Mouse (Mus musculus) frontal cortex, adult (tissue): ENCODE data around the gene Pold3.

Source experiments
- ATAC-seq: cut with Nextera tagmentation; 2 replicates; pipeline ENCODE4 v1.9.2; 2017; ENCODE audit warnings: mild to moderate bottlenecking, moderate library complexity, mixed read lengths; ENCODE audit not compliant: low TSS enrichment

Gene Pold3

GRCm38 (mm10) chr7:100121376-100121789 is at the start of gene Pold3:
TSS of gene Pold3 (minus strand) at chr7:100121565.
- peak; percentile 98 for ATAC-seq

- ATAC-seq: no peak
These were observed 49.4 kb upstream of the Pold3 start for GRCm38 (mm10) chr7:100170756-100171155.

GRCm38 (mm10) chr7:100168654-100169053 is 47.3 kb upstream of the Pold3 start:
- no peak for ATAC-seq

GRCm38 (mm10) chr7:100163506-100163905 is 42.1 kb upstream of the Pold3 start:
- no peak for ATAC-seq

GRCm38 (mm10) chr7:100160006-100160405 is 38.6 kb upstream of the Pold3 start:
- 0 out of 2 replicates have a peak, but pooled peaks have one; percentile 45 for ATAC-seq

- ATAC-seq: peak; percentile 96
These were observed 37.9 kb upstream of the Pold3 start, which contains the start of gene Lipt2 for GRCm38 (mm10) chr7:100159105-100159841. TSS of gene Lipt2 (plus strand) at chr7:100159277.

GRCm38 (mm10) chr7:100157669-100158068 is 36.3 kb upstream of the Pold3 start:
- ATAC-seq: no peak

GRCm38 (mm10) chr7:100150626-100151025 is 29.3 kb upstream of the Pold3 start:
- no peak for ATAC-seq

GRCm38 (mm10) chr7:100150086-100150485 is 28.7 kb upstream of the Pold3 start:
- ATAC-seq: no peak

- ATAC-seq: no peak
These were observed 27.2 kb upstream of the Pold3 start for GRCm38 (mm10) chr7:100148586-100148985.

- no peak for ATAC-seq
These were observed 19.2 kb upstream of the Pold3 start for GRCm38 (mm10) chr7:100140591-100140990.

- ATAC-seq: no peak
These were observed 16.7 kb upstream of the Pold3 start for GRCm38 (mm10) chr7:100138075-100138474.

GRCm38 (mm10) chr7:100137038-100137437 is 15.7 kb upstream of the Pold3 start:
- ATAC-seq: no peak

GRCm38 (mm10) chr7:100132379-100132778 is 11.0 kb upstream of the Pold3 start:
- no peak for ATAC-seq

GRCm38 (mm10) chr7:100130592-100130991 is 9.2 kb upstream of the Pold3 start:
- ATAC-seq: no peak

GRCm38 (mm10) chr7:100128262-100129041 is 7.1 kb upstream of the Pold3 start:
- ATAC-seq: no peak

- no peak for ATAC-seq
These were observed 5.1 kb upstream of the Pold3 start for GRCm38 (mm10) chr7:100126514-100126913.

GRCm38 (mm10) chr7:100125166-100125565 is 3.8 kb upstream of the Pold3 start:
- no peak for ATAC-seq

GRCm38 (mm10) chr7:100124211-100124610 is 2.8 kb upstream of the Pold3 start:
- ATAC-seq: no peak

- ATAC-seq: no peak
These were observed 2.1 kb upstream of the Pold3 start for GRCm38 (mm10) chr7:100123486-100123885.

- peak; percentile 31; the same call in 1 of the 2 replicates for ATAC-seq
These were observed 539 bp downstream of the Pold3 start for GRCm38 (mm10) chr7:100120791-100121261.

- no peak for ATAC-seq
These were observed 7.1 kb downstream of the Pold3 start for GRCm38 (mm10) chr7:100114279-100114678.

- no peak for ATAC-seq
These were observed 7.5 kb downstream of the Pold3 start for GRCm38 (mm10) chr7:100113821-100114220.
